8 mouse cellular contexts compared by ENCODE assay signal in genomic region chr5:66259756-66260448, GRCm38 (mm10). TPM values are rescaled to one million over a fixed set of nuclear protein-coding genes. Genes with fewer than 3 reads are reported as not detected.
DNase-seq lines count a peak whose midpoint lies in the region; ATAC-seq and TF ChIP-seq lines count a peak whose summit lies in the region.

Gene Nsun7, plus strand, starts transcription at chr5:66259897.

- no peaks in the 10 kb centered on the region for H3K36me3 ChIP-seq in forebrain, embryonic 14.5 days (ENCODE audit: control insufficient read depth, insufficient read depth, low read length)
- no peaks in the 10 kb centered on the region for H3K36me3 ChIP-seq in liver, postnatal 0 days (replicated peaks; ENCODE audit: insufficient read depth, low read length)
- H3K36me3 ChIP-seq in neural tube, embryonic 13.5 days: no peaks in the 10 kb centered on the region
- H3K36me3 ChIP-seq in thymus, adult 2 months (ENCODE audit: control insufficient read depth, insufficient read depth, low read length): no peaks in the 10 kb centered on the region

- peak within 1 kb of the TSS; percentile 63 for H3K4me3 ChIP-seq in brown adipose tissue, adult 24 weeks (ENCODE audit: insufficient read depth, low read depth, low read length)
- peak within 1 kb of the TSS; percentile 56 for H3K4me3 ChIP-seq in forebrain, embryonic 14.5 days (ENCODE audit: low read depth, low read length)
- H3K4me3 ChIP-seq in liver, postnatal 0 days (ENCODE audit: low read depth, low read length): peak within 1 kb of the TSS; percentile 49
- peak within 1 kb of the TSS; percentile 66 for H3K4me3 ChIP-seq in neural tube, embryonic 13.5 days
- H3K4me3 ChIP-seq in thymus, adult 2 months (ENCODE audit: control insufficient read depth, insufficient read depth, low read length): peak within 1 kb of the TSS; percentile 46

- H3K9ac ChIP-seq in forebrain, embryonic 14.5 days (ENCODE audit: low read length): peak within 1 kb of the TSS; percentile 78
- 0 out of 2 replicates have a peak within 1 kb of the TSS, but pooled peaks have one; percentile 30 for H3K9ac ChIP-seq in liver, postnatal 0 days (replicated peaks)
- peak within 1 kb of the TSS; percentile 83 for H3K9ac ChIP-seq in neural tube, embryonic 13.5 days

- no peaks in the 10 kb centered on the region for H3K9me3 ChIP-seq in forebrain, embryonic 14.5 days (replicated peaks; ENCODE audit: control insufficient read depth, low read length)
- no peaks in the 10 kb centered on the region for H3K9me3 ChIP-seq in liver, postnatal 0 days (ENCODE audit: low read length)
- H3K9me3 ChIP-seq in neural tube, embryonic 13.5 days: no peaks in the 10 kb centered on the region

- no peak within 1 kb of the TSS for H3K27ac ChIP-seq in brown adipose tissue, adult 24 weeks (replicated peaks; ENCODE audit: low read depth, low read length)
- H3K27ac ChIP-seq in forebrain, embryonic 14.5 days (ENCODE audit: low read depth, low read length): peak within 1 kb of the TSS; percentile 54; the same call in 1 of the 2 replicates
- H3K27ac ChIP-seq in liver, postnatal 0 days (ENCODE audit: low read depth): no peak within 1 kb of the TSS
- peak within 1 kb of the TSS; percentile 52; the same call in 1 of the 2 replicates for H3K27ac ChIP-seq in neural tube, embryonic 13.5 days (replicated peaks)
- H3K27ac ChIP-seq in thymus, adult 2 months (ENCODE audit: control insufficient read depth, insufficient read depth, low read length): no peak within 1 kb of the TSS

- peak; percentile 85 for DNase-seq in forebrain, embryonic 14.5 days (ENCODE audit: low spot score)
- DNase-seq in heart, postnatal 10 days: peak; percentile 70 to 79
- DNase-seq in kidney, postnatal 4 days: peak; percentile 87 to 90
- peak; percentile 68 for DNase-seq in liver, postnatal 0 days
- peak; percentile 50 for DNase-seq in thymus, adult 2 months

- H3K4me2 ChIP-seq in forebrain, embryonic 14.5 days (ENCODE audit: low read length): peak within 1 kb of the TSS; percentile 70
- H3K4me2 ChIP-seq in liver, postnatal 0 days (ENCODE audit: low read depth, low read length): peak within 1 kb of the TSS; percentile 74
- H3K4me2 ChIP-seq in neural tube, embryonic 13.5 days: peak within 1 kb of the TSS; percentile 88

- 2% methylated on average over 43 of the region's 44 CpGs for WGBS in forebrain, embryonic 14.5 days
- WGBS in liver, postnatal 0 days (ENCODE audit: insufficient replicate concordance): 2% methylated on average over 44 of the region's 44 CpGs
- WGBS in neural tube, embryonic 13.5 days: under 1% methylated on average over 44 of the region's 44 CpGs
- WGBS in thymus, adult 2 months: 5% methylated on average over 44 of the region's 44 CpGs

- TF ChIP-seq POLR2A in thymus, adult 2 months (IDR thresholded peaks at IDR 0.05; ENCODE audit: control insufficient read depth, extremely low read depth, insufficient read depth, low read length, poor library complexity): no peak

- intact Hi-C loops in heart, postnatal 10 days (cut with DNase I): loop anchor here (10.0 kb wide), 1 partner anchor 405 kb away; no protein-coding TSS in a partner anchor

- no peaks in the 10 kb centered on the region for H3K4me1 ChIP-seq in brown adipose tissue, adult 24 weeks (ENCODE audit: control insufficient read depth, insufficient read depth, insufficient read length, low read length)
- 0 out of 2 replicates have a peak, but pooled peaks cover 2% of the 10 kb centered on the region for H3K4me1 ChIP-seq in forebrain, embryonic 14.5 days (ENCODE audit: control insufficient read depth, insufficient read depth, low read length)
- peaks cover 3% of the 10 kb centered on the region; the same call in 1 of the 2 replicates for H3K4me1 ChIP-seq in liver, postnatal 0 days (ENCODE audit: insufficient read depth)
- H3K4me1 ChIP-seq in neural tube, embryonic 13.5 days (replicated peaks): peaks cover 14% of the 10 kb centered on the region
- H3K4me1 ChIP-seq in thymus, adult 2 months (replicated peaks; ENCODE audit: control insufficient read depth, insufficient read depth, low read length): peaks cover 11% of the 10 kb centered on the region

- TF ChIP-seq EP300 in liver, postnatal 0 days (IDR thresholded peaks at IDR 0.05; ENCODE audit: low read depth): no peak

- TF ChIP-seq CTCF in liver, postnatal 0 days (IDR thresholded peaks at IDR 0.05; ENCODE audit: low read depth): no peak
- TF ChIP-seq CTCF in thymus, adult 2 months (IDR thresholded peaks at IDR 0.05; ENCODE audit: borderline replicate concordance, control insufficient read depth, extremely low read depth, insufficient read depth, low read length, poor library complexity): 0 out of 2 replicates have a peak, but pooled peaks have one; percentile 19

- no peaks in the 10 kb centered on the region for H3K27me3 ChIP-seq in forebrain, embryonic 14.5 days (replicated peaks; ENCODE audit: control insufficient read depth, insufficient read depth, low read length)
- H3K27me3 ChIP-seq in liver, postnatal 0 days (ENCODE audit: insufficient read depth, low read length): 0 out of 2 replicates have a peak, but pooled peaks cover 10% of the 10 kb centered on the region
- H3K27me3 ChIP-seq in neural tube, embryonic 13.5 days: no peaks in the 10 kb centered on the region
- H3K27me3 ChIP-seq in thymus, adult 2 months (ENCODE audit: control insufficient read depth, insufficient read depth, low read length): peaks cover 3% of the 10 kb centered on the region; the same call in 1 of the 2 replicates

- peak; percentile 83 for ATAC-seq in CD4-positive, CD25-positive, alpha-beta regulatory T cell, adult 4 months
- ATAC-seq in forebrain, embryonic 14.5 days: peak; percentile 94
- no peak for ATAC-seq in liver, postnatal 0 days
- peak; percentile 90 for ATAC-seq in neural tube, embryonic 13.5 days (ENCODE audit: low read depth)

RNA-seq across cellular contexts. Expression of gene Nsun7, which starts in this region (rescaled TPM):
- 1 to 10 TPM; 1.0 TPM for polyA plus RNA-seq in CD4-positive, CD25-positive, alpha-beta regulatory T cell, adult 4 months (2017; shearing (Covaris generic))
- not detected in 2 replicates for polyA plus RNA-seq in brown adipose tissue, adult 24 weeks (2012; ENCODE audit: insufficient read depth, insufficient read length, missing spikeins)
- polyA plus RNA-seq in forebrain, embryonic 14.5 days (2014; fragmentation: Nextera tagmentation; extraction: Ambion mirVana): 0.74 and 1.2 TPM in 2 replicates
- under 1 TPM; 0.07 TPM for total RNA-seq in heart, postnatal 10 days (2021)
- polyA plus RNA-seq in liver, postnatal 0 days (2015; fragmentation: Nextera tagmentation; extraction: Ambion mirVana): 0.06 and 0.07 TPM in 2 replicates
- 1.3 and 1.6 TPM in 2 replicates for polyA plus RNA-seq in neural tube, embryonic 13.5 days (2015; fragmentation: Nextera tagmentation; extraction: Ambion mirVana)
- polyA plus RNA-seq in thymus, adult 2 months (2012; rRNA removed): 0.28 and 0.31 TPM in 2 replicates

Comparison
In these comparisons a context has a peak if more than half of its experiments do, and no peak if none do; other contexts are left out.
1. Peak in DNase-seq in heart, postnatal 10 days; RNA of the gene not detected or under 1 TPM.
2. Peak in DNase-seq, H3K4me3 ChIP-seq, H3K9ac ChIP-seq and H3K4me2 ChIP-seq in liver, postnatal 0 days; RNA of the gene not detected or under 1 TPM.
3. Peak in DNase-seq and H3K4me3 ChIP-seq in thymus, adult 2 months; RNA of the gene not detected or under 1 TPM.
4. H3K27ac ChIP-seq: peak in forebrain, embryonic 14.5 days (single experiment) and neural tube, embryonic 13.5 days (single experiment); none in brown adipose tissue, adult 24 weeks (single experiment), liver, postnatal 0 days (single experiment) and thymus, adult 2 months (single experiment).
5. H3K9ac ChIP-seq: peak in every context shown above with its lines; median percentile 83 in neural tube, embryonic 13.5 days; 78 in forebrain, embryonic 14.5 days; 30 in liver, postnatal 0 days.
6. Peak in every context shown above with its lines, with median percentiles within 50 percentile points of each other: H3K4me3 ChIP-seq, DNase-seq and H3K4me2 ChIP-seq.